Mouse (Mus musculus): Measurements from ENCODE around the gene Calcb.

DNA sequence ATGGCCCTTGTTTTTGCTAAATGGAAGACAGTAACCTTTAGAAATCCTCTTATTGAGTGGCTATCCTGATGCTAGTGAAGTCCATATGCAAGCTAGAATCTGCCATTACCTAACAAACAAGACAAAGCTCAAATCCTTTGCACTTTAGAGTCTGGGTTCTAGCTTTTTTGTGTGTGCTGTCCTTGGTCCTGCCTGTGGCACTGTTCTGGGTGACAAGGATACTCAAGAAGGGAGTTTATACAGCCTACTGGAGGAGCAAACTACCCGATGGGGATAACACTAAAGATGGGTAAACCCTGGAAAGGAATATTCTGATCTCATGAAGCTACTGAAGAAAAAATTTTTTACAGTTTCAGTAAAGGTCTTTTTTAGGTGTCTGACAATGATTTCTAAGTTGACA, 11.0 kb upstream of the Calcb start:
- TF ChIP-seq CTCF (IDR thresholded peaks at IDR 0.05; ENCODE audit: extremely low read depth, insufficient read depth, low read length) = no peak
- TF ChIP-seq POLR2A (IDR thresholded peaks at IDR 0.05; ENCODE audit: extremely low read depth, insufficient read depth, low read length) = no peak
